Mouse (Mus musculus): ENCODE data around the gene Zfp827.

Gene Zfp827

GRCm38 (mm10) chr8:79027977-79028487 lies at the start of gene Zfp827:
TSS of gene Zfp827 (plus strand) at chr8:79028437.
- no peak for DNase-seq (ENCODE audit: low read depth, low spot score)

- DNase-seq (ENCODE audit: low read depth, low spot score): no peak
Observed at GRCm38 (mm10) chr8:79004341-79004740, 23.9 kb upstream of the Zfp827 start.

GRCm38 (mm10) chr8:79015061-79015460 lies 13.2 kb upstream of the Zfp827 start:
- no peak for DNase-seq (ENCODE audit: low read depth, low spot score)

GRCm38 (mm10) chr8:79016076-79016475 lies 12.2 kb upstream of the Zfp827 start:
- DNase-seq (ENCODE audit: low read depth, low spot score): no peak

- DNase-seq (ENCODE audit: low read depth, low spot score): no peak
Observed at GRCm38 (mm10) chr8:79016583-79016982, 11.7 kb upstream of the Zfp827 start.

- DNase-seq (ENCODE audit: low read depth, low spot score): no peak
Observed at GRCm38 (mm10) chr8:79023922-79024321, 4.3 kb upstream of the Zfp827 start.

- no peak for DNase-seq (ENCODE audit: low read depth, low spot score)
Observed at GRCm38 (mm10) chr8:79027319-79027718, 918 bp upstream of the Zfp827 start.

- no peak for DNase-seq (ENCODE audit: low read depth, low spot score)
Observed at GRCm38 (mm10) chr8:79028541-79029395, 531 bp downstream of the Zfp827 start.

GRCm38 (mm10) chr8:79029396-79030325 lies 1.4 kb downstream of the Zfp827 start:
- no peak for DNase-seq (ENCODE audit: low read depth, low spot score)

- DNase-seq (ENCODE audit: low read depth, low spot score): no peak
Observed at GRCm38 (mm10) chr8:79030326-79031265, 2.4 kb downstream of the Zfp827 start.

GRCm38 (mm10) chr8:79037532-79037931 lies 9.3 kb downstream of the Zfp827 start:
- DNase-seq (ENCODE audit: low read depth, low spot score): no peak

GRCm38 (mm10) chr8:79037991-79038390 lies 9.8 kb downstream of the Zfp827 start:
- DNase-seq (ENCODE audit: low read depth, low spot score): no peak

GRCm38 (mm10) chr8:79041429-79041828 lies 13.2 kb downstream of the Zfp827 start:
- no peak for DNase-seq (ENCODE audit: low read depth, low spot score)

- DNase-seq (ENCODE audit: low read depth, low spot score): no peak
Observed at GRCm38 (mm10) chr8:79042252-79042651, 14.0 kb downstream of the Zfp827 start.

GRCm38 (mm10) chr8:79044673-79045072 lies 16.4 kb downstream of the Zfp827 start:
- no peak for DNase-seq (ENCODE audit: low read depth, low spot score)

GRCm38 (mm10) chr8:79046659-79047058 lies 18.4 kb downstream of the Zfp827 start:
- no peak for DNase-seq (ENCODE audit: low read depth, low spot score)

GRCm38 (mm10) chr8:79048388-79049005 lies 20.3 kb downstream of the Zfp827 start:
- DNase-seq (ENCODE audit: low read depth, low spot score): no peak

- DNase-seq (ENCODE audit: low read depth, low spot score): no peak
Observed at GRCm38 (mm10) chr8:79054222-79054621, 26.0 kb downstream of the Zfp827 start.

GRCm38 (mm10) chr8:79057179-79057578 lies 28.9 kb downstream of the Zfp827 start:
- no peak for DNase-seq (ENCODE audit: low read depth, low spot score)

GRCm38 (mm10) chr8:79059361-79059760 lies 31.1 kb downstream of the Zfp827 start:
- DNase-seq (ENCODE audit: low read depth, low spot score): no peak

Measured in A20 (cell line).